Mouse (Mus musculus) cerebellum, postnatal 10 days (tissue): ENCODE measurements around the gene Grip1.

ENCODE experiments used
- DNase-seq, 2 experiments: peaks; one replicate each; pipeline ENCODE4 v3.0.0; 2021; ENCODE audit warnings: mixed read lengths in 2 of 2

The Grip1 gene

DNA sequence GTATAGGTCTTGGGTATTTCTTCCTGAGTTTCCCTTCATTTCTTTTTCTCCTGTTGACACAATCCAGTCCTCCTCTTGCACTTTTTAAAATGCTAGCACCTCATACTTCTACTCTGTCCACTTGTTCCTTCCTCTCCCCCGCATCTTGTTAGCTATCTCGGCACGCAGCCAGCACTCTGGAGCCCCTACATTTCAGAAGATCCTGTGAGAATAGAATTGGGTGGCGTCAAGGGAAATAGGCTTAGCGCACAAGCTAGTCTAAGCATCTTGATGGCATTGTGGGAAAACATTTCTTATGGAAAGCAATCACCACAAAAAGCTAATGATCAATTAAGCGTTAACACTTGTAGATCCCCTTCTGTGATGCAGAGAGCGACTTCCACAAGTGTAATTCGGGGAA lies 512.7 kb downstream of the Grip1 start:
- no peak for DNase-seq

DNA sequence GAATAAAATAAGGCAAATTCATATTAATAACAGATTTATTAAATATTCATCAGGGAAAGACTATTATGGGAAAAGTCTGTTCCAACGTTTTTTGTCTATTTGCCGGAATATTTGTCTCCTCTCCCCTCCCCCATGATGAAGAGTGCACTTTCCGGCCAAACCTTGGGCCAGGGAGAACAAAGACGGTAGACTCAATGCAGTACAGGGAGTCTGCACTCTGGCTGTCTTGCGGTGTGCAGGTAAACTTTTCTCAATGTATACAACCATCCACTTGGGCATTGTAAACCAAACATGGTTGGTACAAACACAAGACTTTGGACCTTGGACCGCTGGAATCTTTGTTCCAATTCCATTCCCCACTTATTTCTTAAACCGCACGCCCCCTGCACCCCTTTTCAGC lies 525.8 kb downstream of the Grip1 start:
- DNase-seq: no peak

DNA sequence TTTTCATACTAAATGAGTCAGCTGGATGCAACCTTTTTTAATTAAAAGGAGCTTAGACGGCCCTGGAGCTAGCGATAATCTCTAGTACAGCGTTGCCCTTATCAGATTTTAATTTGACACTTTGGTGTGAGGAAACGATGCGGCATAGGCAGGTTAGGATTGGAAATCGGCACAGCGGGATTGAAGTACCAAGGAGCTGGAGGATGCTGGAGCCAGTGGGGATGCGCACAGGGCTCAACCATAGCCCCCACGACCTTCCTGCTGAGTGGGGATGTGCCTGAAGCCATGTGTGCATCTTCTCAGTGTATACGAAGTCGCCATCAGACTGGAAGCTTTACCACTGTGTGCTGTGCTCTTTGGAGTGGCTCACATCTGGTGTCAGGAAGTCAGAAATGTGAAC lies 526.4 kb downstream of the Grip1 start:
- DNase-seq: no peak

DNA sequence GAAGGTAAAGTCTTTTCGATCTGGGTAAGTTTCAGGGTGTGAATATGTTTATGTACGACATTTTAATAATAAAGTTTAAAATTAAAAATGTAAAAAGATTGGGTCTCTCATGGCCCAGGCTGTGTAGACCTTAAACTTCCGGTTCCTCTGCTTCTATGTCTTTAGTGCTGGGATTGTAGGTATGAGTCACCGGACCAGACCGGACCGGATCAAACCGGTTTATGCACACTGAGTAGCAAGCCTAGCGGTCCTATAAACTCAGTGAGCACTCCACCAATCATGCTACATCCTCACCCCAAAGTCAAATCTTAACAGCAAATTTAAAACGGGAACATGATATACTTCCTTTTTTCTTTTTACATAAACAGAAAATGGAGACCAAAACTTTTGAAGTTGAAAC lies 530.7 kb downstream of the Grip1 start:
- DNase-seq: no peak

DNA sequence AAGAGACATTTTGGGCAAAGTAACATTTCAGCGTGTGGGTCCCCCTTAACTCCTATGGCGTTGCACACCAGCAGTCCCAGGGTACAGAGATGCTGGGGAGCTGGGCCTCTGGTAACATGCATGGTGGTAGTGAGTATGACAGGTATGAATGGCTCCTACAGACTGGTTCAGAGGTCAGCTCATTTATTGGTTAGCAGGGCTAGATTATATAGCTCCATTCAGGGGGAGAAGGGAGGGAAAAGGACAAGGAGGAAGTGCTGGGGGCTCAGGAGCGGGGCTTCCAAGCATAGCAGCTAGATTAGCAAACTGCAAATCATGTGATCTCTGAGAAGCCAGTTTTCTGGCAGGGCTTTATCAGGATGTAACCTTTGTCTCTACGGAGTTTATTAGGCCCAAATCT lies 544.8 kb downstream of the Grip1 start:
- no peak for DNase-seq

DNA sequence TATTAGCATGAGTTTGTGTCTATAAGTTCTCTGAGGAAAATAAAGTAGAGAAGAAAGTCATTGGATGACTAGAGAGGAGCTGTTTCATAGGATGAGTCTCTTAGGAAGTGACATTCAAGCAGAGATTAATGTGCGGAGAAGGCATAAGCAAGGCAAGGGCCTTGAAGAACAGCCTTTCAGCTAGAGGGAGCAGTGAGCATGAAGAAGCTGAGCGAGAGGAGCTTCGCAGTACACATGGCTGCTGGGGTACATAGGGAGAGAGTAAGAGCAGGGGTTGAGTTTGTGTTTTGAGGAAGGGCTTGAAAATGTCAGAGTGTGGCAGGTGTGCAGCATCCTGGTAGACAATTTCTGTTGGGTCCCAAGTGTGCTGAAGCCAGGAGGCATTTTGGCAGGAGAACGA lies 548.5 kb downstream of the Grip1 start:
- no peak for DNase-seq

DNA sequence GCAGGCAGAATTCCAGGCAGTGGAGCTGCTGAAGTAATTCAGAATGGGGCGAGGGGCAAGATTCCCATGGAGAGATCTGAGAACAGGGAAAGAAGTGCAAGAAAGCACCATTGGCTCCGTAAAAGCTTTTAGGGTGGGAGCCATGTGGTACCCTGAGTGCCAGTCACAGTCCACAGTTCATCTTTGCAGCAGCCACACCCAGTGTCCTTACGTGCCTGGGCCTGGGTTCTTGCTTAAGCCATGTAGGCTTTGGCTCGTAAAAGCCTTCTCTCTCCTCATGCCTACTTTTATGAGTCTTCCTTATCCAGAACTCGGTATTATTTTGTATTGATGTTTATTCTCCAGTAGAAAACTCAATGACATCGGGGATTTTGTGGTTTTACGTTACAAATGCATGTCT lies 550.5 kb downstream of the Grip1 start:
- no peak for DNase-seq

DNA sequence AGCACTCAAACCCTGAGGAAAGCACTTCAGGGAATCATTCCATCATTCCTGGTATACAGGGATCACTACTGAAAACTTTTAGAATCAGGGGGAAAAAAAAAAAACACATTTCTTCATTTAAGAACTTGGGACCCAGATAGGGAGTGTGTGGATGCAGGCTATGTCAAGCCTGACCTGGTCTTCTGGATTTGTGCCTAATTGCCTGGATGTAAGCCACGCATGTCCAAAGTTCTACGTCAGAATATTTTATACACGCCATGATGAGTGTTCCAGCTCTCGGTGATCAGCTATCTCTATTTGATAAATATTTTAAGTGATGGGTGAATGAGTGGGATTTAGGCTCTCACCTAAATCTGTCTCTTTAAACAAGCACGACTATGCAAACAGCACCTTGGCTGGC lies 552.0 kb downstream of the Grip1 start:
- peak; percentile 56 to 63 for DNase-seq

DNA sequence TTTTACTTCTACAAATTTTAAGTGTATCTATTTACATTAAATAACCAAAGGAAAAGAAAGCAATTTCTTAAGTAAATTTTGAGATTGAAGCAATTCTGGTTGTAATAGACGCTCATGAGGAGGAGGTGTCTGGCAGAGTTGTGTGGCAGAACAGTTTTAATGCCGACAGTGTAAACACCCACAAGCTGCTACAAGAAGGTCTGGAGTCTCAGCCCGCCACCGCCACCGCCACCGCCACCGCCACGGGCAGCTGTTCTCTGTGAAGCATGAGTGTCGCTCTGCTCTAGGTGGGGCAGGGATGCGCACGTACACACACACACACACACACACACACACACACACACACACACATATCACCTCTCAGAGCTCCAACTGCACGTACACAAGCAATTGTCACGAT lies 558.7 kb downstream of the Grip1 start:
- no peak for DNase-seq

DNA sequence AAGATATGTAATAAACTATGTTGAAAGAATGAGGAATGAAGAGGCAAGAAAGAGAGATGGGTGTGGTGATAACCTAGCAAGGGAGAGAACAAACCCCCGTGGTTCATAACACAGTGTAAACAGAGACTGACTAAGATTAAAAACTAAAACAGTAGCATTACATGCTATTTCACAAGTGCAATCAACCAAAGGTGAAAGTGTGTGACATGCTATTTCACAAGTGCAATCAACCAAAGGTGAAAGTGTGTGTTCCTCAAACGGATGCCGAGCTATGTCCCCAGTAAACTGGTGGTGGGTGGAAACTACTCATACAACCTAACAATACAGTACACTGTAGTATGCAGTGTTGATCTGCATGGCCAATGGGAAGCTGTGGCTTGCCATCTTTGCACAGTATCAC lies 561.5 kb downstream of the Grip1 start:
- DNase-seq: no peak

DNA sequence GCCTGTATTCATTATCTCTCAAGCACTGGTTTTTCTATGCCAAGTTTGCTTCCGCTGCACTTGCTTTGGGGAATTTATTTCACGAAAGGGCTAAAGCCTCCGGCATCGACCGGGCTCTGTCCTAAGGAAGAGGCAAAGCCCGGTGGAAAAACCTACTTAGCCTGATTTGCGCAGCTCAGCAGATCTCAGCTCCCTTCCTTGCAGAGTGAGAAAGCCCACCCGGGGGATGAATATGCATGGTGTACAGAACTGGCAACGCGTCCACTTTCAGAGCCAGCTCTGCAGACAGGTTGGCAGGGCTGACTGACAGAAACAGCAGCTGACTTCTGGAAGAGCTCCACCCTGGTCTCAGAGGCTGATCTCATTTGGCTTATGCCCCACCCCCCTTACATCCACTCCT lies 572.8 kb downstream of the Grip1 start:
- peak; percentile 80 to 87 for DNase-seq

DNA sequence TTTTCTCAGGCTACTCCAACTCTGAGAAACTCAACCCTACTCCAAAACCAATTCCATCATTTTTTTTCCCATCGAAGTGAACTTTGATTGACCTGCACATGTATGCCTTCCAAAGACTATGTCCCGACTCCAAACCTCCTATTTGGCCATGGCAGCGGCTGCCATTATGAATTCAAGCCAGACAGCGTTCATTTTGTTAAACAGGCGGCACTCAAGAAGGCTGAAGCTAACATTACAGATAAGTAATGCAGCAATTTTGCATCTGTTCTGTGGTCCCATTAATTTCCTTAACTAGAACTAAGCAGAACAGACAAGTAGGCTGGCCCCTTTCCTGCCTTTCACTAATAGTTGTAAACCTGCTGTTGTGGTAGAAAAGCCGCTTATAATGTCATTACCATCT lies 577.3 kb downstream of the Grip1 start:
- peak; percentile 57 for DNase-seq

DNA sequence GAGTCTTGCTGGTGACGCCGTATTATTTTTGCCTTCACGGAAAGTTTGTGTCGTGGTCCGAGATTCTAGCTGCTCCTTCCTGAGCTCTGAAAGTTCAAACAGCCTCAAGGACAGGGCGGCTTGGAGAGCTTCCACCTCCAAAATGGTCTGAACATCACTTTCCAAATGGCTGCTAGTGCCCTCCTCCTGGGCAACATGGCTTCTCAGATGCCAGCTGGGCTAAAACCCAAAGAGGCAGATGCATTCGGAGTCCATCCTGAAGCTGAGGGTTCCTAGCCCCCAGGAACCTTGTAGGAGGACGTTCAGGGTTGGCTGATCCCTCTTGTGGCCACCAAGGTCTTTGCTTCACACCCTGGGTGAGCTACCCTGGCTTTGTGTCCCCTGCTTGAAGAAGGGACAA lies 577.7 kb downstream of the Grip1 start:
- peak; percentile 88 to 91 for DNase-seq

DNA sequence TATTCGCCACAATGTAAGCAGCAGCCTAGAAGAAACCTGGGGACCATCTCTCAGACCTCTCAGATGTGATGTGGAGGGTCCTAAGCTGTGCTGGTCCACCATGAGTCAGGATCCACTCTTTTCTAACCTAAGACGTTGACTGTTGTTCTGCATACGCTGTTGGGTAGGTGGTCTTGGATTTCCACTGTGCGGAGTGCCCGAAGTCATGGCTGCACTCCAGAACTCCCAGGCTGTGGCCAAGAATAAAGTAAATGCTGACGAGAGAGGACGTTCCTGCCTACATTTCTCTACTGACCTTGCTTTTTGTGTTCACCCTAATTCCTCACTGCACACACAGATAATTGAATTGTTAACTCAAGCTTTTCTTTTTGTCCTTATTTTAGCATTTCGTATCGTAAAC lies 580.2 kb downstream of the Grip1 start:
- DNase-seq: peak; percentile 62 to 73

DNA sequence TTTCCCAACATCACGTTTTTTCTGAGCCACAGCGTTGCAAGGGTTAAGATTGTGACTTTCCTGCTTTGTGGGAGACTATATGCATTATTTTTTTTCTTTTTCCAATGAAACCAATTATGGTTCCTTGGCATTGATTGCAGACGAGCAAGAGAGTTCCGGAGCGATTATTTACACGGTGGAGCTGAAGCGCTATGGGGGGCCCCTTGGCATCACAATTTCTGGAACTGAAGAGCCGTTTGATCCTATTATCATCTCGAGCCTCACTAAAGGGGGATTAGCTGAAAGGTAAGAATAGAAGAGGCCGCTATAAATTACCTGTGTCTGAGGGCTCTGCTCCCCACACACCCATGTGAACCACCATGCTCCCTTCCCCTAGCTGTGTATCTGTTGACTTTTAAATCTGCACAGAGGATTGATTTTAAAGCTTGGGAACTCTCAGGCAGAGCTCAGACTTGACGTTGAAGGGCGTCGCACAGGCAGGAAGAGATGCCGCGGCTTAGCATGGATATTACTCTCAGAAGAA lies 581.6 kb downstream of the Grip1 start:
- peak; percentile 62 to 63 for DNase-seq

DNA sequence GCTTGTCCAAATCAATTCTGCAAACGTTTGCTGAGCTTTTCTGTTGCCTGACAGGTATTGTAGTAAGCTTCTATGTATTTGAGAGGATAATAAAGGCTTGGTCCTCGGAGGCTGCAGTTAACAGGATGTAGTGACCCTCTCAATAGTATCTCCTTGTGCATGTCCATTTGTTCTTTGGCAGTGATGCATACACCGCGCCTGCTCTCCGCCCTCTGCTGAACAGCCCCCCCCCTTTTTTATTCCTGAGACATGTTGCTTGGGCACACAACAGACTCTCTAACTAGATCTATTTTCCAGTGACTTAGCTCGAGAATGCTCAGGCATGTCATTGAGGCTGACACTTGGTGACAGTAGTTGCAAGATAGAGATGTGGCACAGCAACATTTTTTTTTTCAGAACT lies 582.2 kb downstream of the Grip1 start:
- no peak for DNase-seq

DNA sequence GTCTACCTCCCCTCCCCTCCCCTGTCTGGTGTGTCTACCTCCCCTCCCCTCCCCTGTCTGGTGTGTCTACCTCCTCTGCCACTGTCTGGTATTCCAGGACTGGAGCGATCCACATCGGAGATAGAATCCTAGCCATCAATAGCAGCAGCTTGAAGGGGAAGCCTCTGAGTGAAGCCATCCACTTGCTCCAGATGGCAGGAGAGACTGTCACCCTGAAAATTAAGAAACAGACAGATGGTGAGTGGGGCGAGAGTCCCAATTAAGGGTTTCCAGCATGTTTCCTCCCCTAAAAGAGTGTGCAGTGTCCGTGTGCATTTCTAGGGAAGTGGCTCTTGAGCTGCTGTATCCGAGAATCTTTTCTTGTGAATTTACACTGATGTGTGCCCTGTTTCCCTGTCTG lies 584.6 kb downstream of the Grip1 start:
- peak; percentile 56 to 63 for DNase-seq

DNA sequence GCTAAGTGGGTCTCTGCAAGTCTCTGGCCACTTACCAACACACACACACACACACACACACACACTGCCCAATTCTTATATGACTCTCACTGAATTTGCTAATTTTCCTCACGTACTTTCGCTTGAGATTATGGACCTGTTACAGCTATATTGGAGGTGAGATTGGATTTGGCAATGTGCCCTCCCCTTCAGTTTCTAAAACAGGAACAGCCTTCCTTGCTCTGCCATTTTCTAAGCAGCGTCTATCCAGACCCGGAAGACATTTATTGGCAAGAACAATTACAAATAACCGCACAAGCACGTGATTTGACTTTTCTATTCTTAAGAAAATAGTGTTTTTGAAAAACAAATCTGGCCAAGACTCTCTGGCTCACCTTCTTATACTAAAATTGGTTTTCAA lies 590.6 kb downstream of the Grip1 start:
- DNase-seq: peak in 1 of 2 experiments; percentile 30

DNA sequence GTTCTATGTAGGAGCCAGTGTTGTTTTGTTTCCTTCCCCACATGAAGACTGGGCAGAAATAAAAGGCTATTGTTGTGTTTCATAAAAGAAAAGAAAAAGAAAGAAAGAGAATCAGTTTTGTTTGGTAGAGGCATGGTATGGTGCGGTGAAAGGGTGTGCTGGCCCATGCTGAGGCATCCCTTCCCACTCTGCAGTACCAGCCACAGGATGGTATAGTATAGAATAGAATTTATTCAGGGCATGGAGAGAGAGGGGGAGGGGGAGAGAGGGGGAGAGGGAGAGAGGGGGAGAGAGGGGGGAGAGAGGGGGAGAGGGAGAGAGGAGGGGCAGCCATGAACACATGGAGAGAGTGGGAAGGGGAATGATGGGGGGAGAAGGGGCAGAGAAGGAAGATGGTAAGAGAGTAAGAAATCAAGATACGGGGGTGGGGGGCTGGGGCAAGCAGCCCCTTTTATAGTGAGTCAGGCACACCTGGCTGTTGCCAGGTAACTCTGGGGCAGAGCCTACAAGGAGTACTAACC lies 591.1 kb downstream of the Grip1 start:
- DNase-seq: no peak

DNA sequence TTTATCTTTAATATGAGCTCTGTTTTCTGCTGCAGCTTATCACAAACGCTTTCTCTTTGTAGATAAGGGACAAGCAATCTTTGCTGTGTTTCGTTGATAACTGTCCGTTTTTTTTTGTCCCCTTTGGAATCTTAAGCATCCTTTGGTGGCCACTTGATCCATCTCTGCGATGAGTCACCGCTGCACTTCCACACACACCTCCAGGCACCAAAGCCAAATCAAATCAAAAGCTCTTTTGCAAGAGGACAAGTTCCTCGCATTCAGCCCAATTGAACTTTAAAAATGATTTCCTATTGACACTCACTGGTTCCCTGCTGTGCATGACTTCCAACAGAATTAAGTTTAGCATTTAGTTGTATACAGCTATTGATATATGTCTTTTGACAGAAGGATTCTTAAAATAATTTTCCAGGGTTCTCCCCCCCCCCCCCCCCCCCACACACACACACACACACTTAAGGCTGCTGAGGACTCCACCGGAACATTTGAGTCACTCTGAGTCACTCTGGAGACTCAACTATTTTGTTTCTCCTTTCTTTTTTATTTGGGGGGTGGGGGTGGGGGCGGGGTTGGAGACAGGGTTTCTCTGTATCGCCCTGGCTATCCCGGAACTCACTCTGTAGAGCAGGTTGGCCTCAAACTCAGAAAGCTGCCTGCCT lies 607.1 kb downstream of the Grip1 start:
- no peak for DNase-seq

DNA sequence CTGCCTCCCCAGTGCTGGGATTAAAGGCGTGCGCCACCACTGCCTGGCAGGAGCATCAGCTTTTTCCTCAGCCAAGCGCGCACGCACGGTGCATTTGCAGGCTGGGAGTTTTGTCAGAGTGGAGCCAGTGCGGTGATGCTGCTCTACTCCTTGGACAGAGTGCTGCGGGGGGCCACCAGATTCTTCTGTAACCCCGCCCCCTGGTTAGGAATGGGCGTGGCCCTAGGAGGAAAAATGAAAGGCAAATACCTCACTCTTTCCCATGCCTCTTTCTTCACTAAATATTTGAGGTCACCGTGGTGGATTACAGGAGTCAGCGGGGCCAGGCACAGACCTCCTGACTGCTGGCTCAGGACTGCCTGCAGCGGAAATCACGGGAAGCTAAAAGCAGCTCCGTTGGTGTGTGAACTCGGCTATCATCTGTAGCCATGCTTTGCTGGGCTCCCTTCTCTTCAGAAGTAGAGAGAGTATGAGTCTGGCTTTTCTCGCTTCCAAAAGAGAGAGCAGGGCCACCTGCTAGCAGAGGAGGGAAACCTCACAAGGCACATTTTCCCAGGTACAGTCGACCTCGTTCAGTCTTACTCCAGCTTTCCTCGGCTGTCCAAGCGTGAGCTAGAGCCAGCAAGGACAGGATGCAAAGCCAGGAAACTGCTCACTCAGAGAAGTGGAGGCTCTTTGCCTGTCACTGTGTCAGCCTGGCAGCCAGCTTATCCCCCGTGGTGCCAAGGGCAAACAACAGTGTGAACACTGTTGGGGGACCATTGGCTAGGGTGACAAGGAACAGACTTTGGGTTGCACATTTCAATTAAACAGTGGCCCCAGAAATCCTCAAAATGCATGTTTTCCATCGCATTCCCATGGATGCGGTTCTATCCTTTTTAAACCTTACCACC lies 607.9 kb downstream of the Grip1 start:
- peak; percentile 59 to 77 for DNase-seq

DNA sequence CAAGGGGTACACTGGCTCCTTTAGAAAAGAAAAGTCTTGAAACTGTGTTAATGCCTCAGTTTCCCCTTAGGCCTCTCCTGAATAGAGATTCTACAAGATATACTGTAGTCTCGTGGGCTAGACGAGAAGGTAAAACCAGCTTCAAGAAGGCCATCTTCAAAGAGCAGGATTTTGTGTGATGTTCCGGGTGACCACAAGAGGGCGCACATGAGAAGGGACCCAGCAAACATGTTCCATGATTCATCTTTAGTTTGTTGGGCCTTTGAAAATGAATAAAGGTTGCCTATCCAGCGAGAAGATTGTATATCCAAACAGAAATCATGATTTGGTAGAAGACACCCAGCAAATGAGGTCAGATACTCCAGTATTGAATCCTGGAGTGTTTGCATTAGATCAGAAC lies 610.8 kb downstream of the Grip1 start:
- DNase-seq: peak; percentile 77 to 81

DNA sequence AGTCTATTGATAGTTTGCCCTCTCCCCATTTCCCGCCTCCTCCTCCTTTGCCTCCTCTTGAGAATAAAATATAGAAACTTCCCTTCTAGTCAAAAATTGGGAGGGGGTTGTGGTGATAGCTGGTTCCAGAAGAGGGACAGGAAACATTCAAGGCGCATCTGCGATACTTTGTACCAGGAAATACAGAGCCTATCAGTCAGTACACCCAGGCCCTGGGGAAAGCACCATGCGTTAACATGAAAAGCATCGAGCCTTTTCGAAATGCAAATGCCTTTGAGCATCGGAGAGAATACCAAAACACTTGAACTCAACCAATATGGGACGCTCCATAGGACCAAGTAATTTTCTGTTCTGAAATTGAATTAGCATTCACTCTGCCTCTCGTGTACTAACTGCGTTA lies 612.7 kb downstream of the Grip1 start:
- DNase-seq: no peak

DNA sequence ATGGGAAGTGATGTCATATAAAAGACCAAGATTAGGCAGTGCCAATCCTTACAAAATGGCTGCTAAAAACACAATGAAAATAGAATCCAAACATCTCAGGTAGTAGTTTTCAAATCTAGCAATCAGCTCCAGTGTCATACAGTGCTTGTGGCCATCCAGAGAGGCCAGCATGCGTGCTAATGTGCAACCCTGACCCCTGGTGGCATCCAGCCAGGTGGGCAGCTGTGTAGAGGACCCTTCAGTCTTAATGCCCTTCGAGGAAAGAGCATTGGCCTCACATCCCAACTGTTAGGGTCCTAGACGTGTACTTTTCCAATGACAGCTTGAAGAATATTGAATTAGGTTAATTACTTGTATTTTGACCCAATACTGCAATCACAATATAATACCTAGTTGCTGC lies 624.2 kb downstream of the Grip1 start:
- peak; percentile 20 to 35 for DNase-seq
